Mouse (Mus musculus): ENCODE data around the gene Ndufb7.

GRCm38 (mm10) chr8:83521310-83521709 lies 45.2 kb upstream of the Ndufb7 start:
- TF ChIP-seq CTCF (IDR thresholded peaks at IDR 0.05) (no peak), POLR2A (IDR thresholded peaks at IDR 0.05; ENCODE audit: insufficient read depth, low read depth, low read length) (no peak), EP300 (IDR thresholded peaks at IDR 0.05; ENCODE audit: insufficient read depth, low read depth, low read length) (no peak)
